Mouse (Mus musculus) WW6 (cell line): ENCODE results near the gene Setd1a.

Source experiments
- DNase-seq: peaks from one replicate; pipeline ENCODE4 v3.0.0-alpha.2; 2013; ENCODE audit warnings: low read depth, low spot score

The Setd1a gene

GRCm38 (mm10) chr7:127800435-127801009 is 24.1 kb downstream of the Setd1a start, which contains the start of gene Hsd3b7:
TSS of gene Hsd3b7 (plus strand) at chr7:127800604.
- peak; percentile 70 for DNase-seq

GRCm38 (mm10) chr7:127801010-127801621 is 24.6 kb downstream of the Setd1a start:
- no peak for DNase-seq

DNA sequence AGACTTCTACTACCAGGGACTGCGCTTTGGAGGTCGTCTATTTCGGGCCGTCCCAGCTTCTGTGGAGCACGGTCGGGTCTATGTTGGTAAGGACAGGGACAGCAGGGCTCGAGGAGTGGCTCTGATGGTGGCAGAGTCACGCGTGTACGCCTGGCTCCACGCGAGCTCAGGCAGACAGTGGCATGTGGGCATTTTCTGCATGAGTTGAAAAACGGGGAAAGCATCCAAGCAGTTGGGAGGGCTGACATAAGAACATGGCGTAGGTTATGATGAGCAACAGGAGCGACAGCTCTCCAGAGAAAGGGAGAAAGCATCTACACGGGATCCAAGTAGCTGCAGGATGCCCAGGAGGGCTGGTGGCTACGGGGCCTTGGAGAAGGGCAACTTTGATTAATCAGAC is 25.8 kb downstream of the Setd1a start:
- no peak for DNase-seq

- DNase-seq = no peak
These were observed 32.4 kb downstream of the Setd1a start for GRCm38 (mm10) chr7:127808821-127809220.

DNA sequence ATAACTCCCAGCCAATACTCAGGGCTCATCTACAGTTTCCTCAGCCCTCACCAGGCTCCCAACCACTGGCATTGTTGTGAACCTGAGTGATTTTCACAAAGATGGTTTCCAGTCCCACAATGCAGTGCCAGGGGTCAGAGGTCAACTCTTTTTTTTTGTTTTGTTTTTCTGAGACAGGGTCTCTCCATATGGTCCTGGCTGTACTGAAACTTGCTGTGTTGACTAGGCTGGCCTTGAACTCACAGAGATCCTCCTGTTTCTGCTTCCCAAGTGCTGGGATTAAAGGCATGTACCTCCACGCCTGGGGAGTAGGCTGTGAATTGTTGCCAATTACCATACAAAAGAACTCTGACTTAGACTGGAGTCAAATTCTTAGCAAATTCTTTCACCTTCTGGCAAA is 33.4 kb downstream of the Setd1a start:
- no peak for DNase-seq

GRCm38 (mm10) chr7:127810650-127811049 is 34.2 kb downstream of the Setd1a start:
- no peak for DNase-seq

DNA sequence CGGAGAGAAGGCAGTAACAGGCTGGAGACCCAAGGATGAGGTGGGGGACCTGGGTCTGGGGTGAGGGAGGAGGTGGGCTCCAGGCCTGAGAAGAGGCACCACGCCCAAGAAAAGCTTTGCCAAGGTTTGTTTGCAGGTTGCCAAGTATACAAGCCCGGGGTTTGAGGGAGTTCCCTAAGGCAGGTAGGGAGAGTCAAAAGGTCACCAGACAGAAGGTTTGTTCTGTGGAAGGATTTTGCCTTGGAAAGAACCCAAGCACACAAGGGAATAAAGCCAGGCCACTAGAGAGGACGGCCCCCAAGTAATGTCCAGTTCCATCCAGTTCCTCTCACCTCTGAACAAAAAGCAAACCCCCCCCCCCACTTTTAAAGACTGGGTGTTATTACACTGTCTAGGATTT is 34.8 kb downstream of the Setd1a start:
- DNase-seq = no peak

- no peak for DNase-seq
These were observed 35.8 kb downstream of the Setd1a start for GRCm38 (mm10) chr7:127812292-127812691.

DNA sequence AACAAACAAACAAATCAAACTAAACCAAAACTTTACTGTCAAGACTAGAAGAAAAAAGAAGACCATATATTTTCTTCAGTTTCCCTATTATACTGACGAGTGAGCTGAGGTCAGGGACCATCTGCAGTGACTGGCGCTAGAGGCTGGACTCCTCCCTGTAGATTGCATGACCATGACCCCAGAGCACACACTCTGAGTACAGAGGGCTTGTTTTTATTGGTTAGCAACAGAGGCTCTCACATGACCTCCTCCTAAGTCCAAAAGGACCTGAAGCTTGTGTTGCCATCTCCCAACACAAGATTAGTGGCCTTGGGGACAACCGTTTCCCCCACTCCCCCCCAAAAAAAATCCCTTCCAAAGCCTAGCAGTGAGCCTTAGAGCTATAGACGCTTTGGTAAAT is 37.4 kb downstream of the Setd1a start:
- no peak for DNase-seq

DNA sequence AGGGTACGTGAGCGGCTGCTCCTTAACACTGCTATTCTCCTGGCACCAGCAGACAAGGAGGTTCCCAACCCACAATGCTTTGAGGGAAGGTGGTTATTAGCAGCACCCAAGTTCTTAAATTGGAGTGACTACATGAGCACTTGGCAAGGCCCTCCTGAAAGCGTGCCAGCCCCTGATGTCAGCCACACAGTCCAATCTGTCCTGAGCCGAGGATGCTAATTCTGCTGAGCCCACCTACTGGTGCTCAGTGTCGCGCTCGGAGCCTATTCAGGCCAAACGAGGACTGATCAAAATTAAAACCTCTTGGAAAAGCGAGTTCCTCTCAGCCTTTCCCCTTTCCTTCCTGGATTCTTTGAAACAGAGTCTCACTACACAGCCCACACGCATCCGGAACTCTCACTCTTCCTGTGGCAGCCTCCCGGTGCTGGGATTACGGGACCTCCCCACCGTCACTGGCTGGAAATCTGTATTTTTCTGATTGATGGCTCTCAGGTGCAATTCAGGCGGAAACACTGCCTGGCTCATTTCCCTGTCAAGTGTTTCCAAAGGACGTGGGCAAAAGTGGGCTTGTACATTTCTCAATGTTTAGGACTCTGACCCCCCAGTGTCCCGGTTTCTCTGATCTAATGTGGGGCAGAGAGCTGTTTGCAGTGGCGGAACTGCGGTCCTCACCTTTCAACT is 37.9 kb downstream of the Setd1a start:
- no peak for DNase-seq

- DNase-seq = no peak
These were observed 38.7 kb downstream of the Setd1a start for GRCm38 (mm10) chr7:127815116-127815665.

DNA sequence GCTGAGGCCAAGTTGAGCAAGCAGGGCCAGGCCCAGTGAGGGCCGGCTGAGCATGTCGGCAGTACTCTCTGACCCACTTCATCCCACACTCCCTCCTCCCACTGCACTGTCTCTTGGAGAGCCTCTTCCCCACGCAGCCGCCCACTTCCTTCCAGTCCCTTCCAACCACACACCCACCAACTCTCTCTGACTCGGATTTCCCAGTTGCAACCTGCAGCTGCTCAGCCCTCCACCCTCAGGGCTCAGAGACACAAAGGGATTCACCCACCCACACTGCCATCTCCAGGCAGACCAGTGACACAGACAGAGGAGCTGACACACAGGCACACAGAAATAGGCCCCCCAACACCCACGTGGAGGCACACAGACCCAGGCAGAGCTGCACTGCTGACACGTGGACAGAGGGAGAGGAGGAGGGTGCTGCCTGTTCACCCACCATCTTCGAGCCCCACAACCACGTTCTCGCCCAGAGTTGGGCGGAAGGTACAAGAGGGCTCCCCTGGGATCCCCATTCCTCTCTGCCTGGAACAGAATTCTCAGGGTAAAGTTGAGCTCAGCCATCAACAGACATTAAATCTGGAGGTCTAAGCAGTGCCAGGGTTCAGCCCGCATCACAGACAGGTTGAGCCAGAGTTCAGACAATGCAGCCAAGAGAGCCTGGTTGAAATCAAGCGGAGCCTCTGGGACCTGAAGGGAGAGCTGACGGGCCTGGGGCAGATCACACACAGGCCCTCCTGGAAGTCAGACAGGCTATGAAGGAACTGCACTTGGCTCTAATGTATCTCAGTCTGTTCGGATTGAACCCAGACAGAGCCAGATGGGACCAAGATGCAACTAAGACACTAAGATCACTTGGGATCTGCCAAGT is 39.7 kb downstream of the Setd1a start:
- DNase-seq = peak; percentile 52

DNA sequence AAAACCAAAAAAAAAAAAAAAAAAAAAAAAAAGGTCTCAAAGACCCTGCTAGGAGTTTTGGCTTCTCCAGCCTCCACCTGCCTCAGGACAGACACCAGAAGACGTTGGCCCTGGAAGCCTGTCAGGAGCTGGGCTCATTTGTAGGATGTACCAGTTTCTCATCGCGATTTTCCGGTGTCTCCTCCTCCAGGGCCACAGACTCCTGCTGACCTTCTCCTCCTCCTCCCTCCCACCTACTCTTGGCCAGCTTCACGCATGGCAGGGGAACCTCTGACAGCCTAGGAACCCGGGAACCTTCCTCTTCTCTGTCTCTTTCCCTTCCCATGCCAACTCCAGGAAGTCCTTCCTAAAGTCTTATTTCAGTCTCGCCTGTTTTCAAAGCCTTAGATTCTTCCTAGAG is 40.6 kb downstream of the Setd1a start:
- no peak for DNase-seq

DNA sequence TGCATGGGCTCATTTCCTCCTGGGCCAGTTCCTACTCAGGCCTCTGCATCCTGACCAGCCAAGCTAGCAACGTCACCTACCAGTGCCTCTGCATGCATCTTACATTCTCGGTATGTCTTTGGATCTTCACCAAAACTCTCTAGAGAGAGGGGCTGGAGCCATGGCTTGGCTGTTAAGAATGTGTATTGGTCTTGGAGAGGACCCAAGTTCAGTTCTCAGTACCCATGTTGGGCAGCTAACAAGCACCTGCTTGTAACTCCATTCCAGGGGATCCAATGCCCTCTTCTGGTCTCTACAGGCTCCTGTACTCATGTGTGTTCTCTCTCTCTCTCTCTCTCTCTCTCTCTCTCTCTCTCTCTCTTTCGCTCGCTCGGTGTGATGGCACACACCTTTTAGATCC is 41.3 kb downstream of the Setd1a start:
- no peak for DNase-seq

- no peak for DNase-seq
These were observed 44.5 kb downstream of the Setd1a start for GRCm38 (mm10) chr7:127820836-127821509.

DNA sequence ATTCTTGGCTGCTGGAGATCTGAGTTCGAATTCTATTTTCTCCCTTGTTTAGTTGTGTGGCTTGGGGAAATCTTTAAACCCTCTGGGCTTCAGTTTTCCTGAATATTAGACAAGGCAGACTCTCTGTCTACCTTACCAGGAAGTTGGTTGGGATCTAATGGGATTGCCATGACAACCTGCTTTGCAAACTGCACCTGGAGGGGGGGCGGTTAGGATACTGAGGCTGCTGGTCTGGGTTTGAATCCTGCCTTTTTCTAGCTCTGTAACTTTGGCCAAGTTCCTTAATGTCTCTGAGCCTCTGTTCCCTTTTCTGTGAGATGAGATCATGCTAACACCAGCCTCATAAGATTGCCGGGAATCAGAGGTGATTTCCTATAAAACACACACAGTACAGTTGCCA is 46.0 kb downstream of the Setd1a start:
- no peak for DNase-seq

GRCm38 (mm10) chr7:127823236-127824171 is 47.0 kb downstream of the Setd1a start:
- no peak for DNase-seq

DNA sequence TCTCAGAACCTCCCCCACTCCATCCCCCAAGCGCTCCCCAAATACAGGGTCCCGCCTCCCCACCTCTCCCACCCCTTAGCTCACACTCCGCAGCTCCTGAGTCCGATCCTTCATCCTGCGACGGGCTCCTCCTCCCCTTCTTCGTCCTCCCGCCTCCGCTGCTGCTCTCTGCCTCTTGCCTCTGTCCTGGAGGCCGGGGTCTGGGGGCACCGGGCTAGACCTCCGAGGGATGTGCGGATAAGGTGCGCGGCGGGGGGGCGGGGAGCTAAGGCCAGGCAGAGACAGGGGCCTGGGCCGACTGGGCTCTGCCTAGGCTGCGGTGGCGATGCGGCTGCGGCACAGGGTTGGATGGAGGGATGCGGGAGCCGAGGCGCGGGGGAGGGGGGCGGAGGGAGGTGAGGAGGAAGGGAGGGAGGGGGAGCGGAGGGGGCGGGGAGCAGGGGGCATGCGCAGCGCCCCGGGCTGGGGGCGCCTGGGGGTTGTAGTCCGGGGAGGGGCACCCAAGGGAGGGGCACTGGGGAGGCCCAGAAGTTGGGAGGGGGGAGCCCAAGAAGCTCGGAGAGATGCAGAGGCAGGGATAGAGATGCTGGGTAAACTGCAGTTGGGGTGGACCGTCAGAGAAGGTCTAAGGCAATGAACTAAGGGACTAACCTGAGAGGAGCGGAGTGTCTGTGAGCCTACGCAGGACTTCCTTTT is 47.9 kb downstream of the Setd1a start, which contains the start of the genes Stx4a and Stx1b:
Stx4a (plus strand) TSS at position 119 of the 696 bp plus-strand sequence.
Stx1b (minus strand) TSS at position 374 of the 696 bp plus-strand sequence.
- DNase-seq = no peak

- no peak for DNase-seq
These were observed 59.1 kb downstream of the Setd1a start for GRCm38 (mm10) chr7:127835550-127835949.
